Mouse (Mus musculus): ENCODE measurements at regions not wholly inside any gene's neighbourhood (a gene's known extent, or its start where the extent isn't known, plus 50 kb on each side); places are given as distances from the start of the nearest gene placed in this dataset.

- H3K4me1 ChIP-seq (replicated peaks; ENCODE audit: control insufficient read depth, insufficient read depth, low read length), result peaks cover 7% of the 10 kb centered on the region
These were observed 71.8 kb upstream of the Mrps10 start for GRCm38 (mm10) chr17:47296709-47297450.

DNA sequence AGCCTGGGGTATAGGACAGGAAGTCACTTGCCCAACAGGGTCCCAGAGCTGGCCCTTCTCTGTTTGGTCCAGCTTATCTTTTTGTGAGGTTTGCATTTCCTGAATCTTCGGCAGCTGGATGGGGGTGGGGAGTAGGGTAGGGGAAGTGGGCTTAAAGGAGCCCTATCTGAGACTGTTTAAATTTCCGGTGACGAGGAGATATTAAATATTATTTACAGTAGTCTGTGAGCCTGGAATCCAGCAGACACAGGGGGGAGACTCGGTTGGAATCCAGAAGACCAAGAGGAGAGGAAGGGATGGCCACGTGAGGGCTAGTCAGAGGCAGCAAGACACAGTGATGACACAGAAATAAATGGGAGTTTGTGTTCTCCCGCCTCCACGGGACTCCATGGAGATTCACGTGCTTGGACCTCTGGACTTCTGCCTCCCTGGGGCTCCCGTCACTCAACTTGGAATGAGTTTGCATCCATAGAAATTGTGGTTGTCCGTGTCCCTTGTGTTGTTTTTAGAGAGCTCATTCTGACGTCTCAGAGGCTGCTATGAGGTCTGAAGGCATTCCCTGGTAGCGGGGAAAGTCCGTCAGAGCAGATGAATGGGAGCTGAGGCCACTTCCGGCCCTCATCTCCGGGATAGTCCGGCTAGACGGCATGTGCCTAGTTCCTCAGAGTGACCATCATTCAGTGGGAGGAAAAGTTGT lies 73.2 kb upstream of the Mrps10 start:
- 76% methylated on average over 17 of the region's 17 CpGs for WGBS
- Histone ChIP-seq H3K9me3 (ENCODE audit: control insufficient read depth, low read length) (no peaks in the 10 kb centered on the region), H3K27me3 (ENCODE audit: control insufficient read depth, insufficient read depth, low read length) (no peaks in the 10 kb centered on the region), H3K4me2 (ENCODE audit: low read depth, low read length, severe bottlenecking) (no peak overlapping the region), H3K4me1 (replicated peaks; ENCODE audit: control insufficient read depth, insufficient read depth, low read length) (peaks cover 5% of the 10 kb centered on the region), H3K36me3 (ENCODE audit: control insufficient read depth, insufficient read depth, low read length) (no peaks in the 10 kb centered on the region), H3K4me3 (ENCODE audit: low read depth, low read length) (no peak overlapping the region), H3K27ac (ENCODE audit: low read depth, low read length) (no peak overlapping the region), H3K9ac (ENCODE audit: low read length) (no peak overlapping the region)
- DNase-seq (ENCODE audit: low spot score) (no peak), ATAC-seq (replicated peaks; ENCODE audit: low FRiP score) (no peak)

More at GRCm38 (mm10) chr17:47296709-47297450, 71.8 kb upstream of the Mrps10 start:
- H3K9ac ChIP-seq (ENCODE audit: low read length), result no peak overlapping the region
- no peak overlapping the region for H3K27ac ChIP-seq (ENCODE audit: low read depth, low read length)
- 91% methylated on average over 9 of the region's 9 CpGs for WGBS
- DNase-seq (ENCODE audit: low spot score), result no peak
- no peaks in the 10 kb centered on the region for H3K9me3 ChIP-seq (ENCODE audit: control insufficient read depth, low read length)
- H3K4me2 ChIP-seq (ENCODE audit: low read depth, low read length, severe bottlenecking), result no peak overlapping the region
- H3K4me3 ChIP-seq (ENCODE audit: low read depth, low read length), result no peak overlapping the region
- no peaks in the 10 kb centered on the region for H3K36me3 ChIP-seq (ENCODE audit: control insufficient read depth, insufficient read depth, low read length)
- H3K27me3 ChIP-seq (ENCODE audit: control insufficient read depth, insufficient read depth, low read length), result no peaks in the 10 kb centered on the region
- no peak for ATAC-seq (replicated peaks; ENCODE audit: low FRiP score)

DNA sequence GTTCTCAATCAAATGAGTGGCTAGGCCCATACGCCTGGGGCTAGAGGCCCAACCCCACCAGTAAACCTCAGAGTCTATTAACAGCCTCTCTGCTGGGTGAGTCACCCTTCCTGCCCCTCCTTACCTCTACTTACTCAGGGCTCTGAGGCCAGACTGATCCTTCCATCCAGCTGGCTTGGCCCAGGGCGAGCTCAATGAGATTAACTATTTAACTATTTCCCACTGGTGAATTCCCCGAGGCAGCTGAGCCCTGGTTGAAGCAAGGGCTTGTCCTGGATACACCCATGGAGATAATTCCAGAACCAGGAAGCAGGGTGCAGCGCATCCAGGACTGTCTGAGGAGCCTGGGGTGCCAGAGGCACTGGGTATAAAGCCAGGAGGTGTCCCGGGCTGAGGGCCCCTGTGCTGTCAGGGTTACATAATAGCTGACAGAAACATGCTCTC lies 74.6 kb upstream of the Mrps10 start:
- WGBS, result 40% methylated on average over 5 of the region's 5 CpGs
- Histone ChIP-seq H3K4me1 (replicated peaks; ENCODE audit: control insufficient read depth, insufficient read depth, low read length) (peaks cover 5% of the 10 kb centered on the region), H3K27ac (ENCODE audit: low read depth, low read length) (no peak overlapping the region), H3K36me3 (ENCODE audit: control insufficient read depth, insufficient read depth, low read length) (no peaks in the 10 kb centered on the region), H3K9me3 (ENCODE audit: control insufficient read depth, low read length) (no peaks in the 10 kb centered on the region), H3K4me2 (ENCODE audit: low read depth, low read length, severe bottlenecking) (no peak overlapping the region), H3K4me3 (ENCODE audit: low read depth, low read length) (no peak overlapping the region), H3K9ac (ENCODE audit: low read length) (no peak overlapping the region), H3K27me3 (ENCODE audit: control insufficient read depth, insufficient read depth, low read length) (no peaks in the 10 kb centered on the region)
- peak; percentile 60; the same call in 1 of the 2 replicates for ATAC-seq (replicated peaks; ENCODE audit: low FRiP score)
- no peak for DNase-seq (ENCODE audit: low spot score)

DNA sequence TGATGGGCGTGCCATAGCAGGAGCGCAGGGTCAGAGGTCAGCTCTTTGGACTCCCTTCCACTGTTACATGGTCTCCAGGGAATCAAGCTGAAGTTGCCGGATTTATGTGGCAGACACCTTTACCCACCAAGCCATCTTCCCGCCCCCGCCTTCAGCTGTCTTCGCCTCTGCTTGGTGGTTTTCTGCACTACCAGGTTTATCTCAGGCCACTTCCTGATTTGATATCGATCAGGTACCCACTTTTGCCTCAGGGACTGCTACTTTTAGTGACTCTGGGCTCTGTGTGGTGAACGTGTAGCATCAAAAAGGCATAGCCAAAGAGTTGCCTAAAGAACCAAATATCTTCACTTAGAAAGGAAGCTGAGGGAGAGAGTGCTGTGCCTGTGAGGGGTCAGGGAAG lies 75.5 kb upstream of the Mrps10 start:
- no peaks in the 10 kb centered on the region for H3K9me3 ChIP-seq (ENCODE audit: control insufficient read depth, low read length)
- peaks cover 5% of the 10 kb centered on the region for H3K4me1 ChIP-seq (replicated peaks; ENCODE audit: control insufficient read depth, insufficient read depth, low read length)
- DNase-seq (ENCODE audit: low spot score) (no peak), ATAC-seq (replicated peaks; ENCODE audit: low FRiP score) (no peak)
- H3K36me3 ChIP-seq (ENCODE audit: control insufficient read depth, insufficient read depth, low read length), result no peaks in the 10 kb centered on the region
- no peak overlapping the region for H3K9ac ChIP-seq (ENCODE audit: low read length)
- WGBS, result 91% methylated on average over 8 of the region's 8 CpGs
- no peak overlapping the region for H3K4me2 ChIP-seq (ENCODE audit: low read depth, low read length, severe bottlenecking)
- H3K4me3 ChIP-seq (ENCODE audit: low read depth, low read length), result no peak overlapping the region
- H3K27me3 ChIP-seq (ENCODE audit: control insufficient read depth, insufficient read depth, low read length), result no peaks in the 10 kb centered on the region
- H3K27ac ChIP-seq (ENCODE audit: low read depth, low read length), result no peak overlapping the region

GRCm38 (mm10) chr17:47291558-47291957 lies 77.1 kb upstream of the Mrps10 start:
- DNase-seq (ENCODE audit: low spot score) (no peak), ATAC-seq (replicated peaks; ENCODE audit: low FRiP score) (no peak)
- no peak overlapping the region for H3K9ac ChIP-seq (ENCODE audit: low read length)
- H3K9me3 ChIP-seq (ENCODE audit: control insufficient read depth, low read length), result no peaks in the 10 kb centered on the region
- no peak overlapping the region for H3K4me3 ChIP-seq (ENCODE audit: low read depth, low read length)
- WGBS, result 100% methylated on average over 1 of the region's 1 CpGs
- H3K4me2 ChIP-seq (ENCODE audit: low read depth, low read length, severe bottlenecking), result no peak overlapping the region
- peaks cover 5% of the 10 kb centered on the region for H3K4me1 ChIP-seq (replicated peaks; ENCODE audit: control insufficient read depth, insufficient read depth, low read length)
- H3K27ac ChIP-seq (ENCODE audit: low read depth, low read length), result no peak overlapping the region
- no peaks in the 10 kb centered on the region for H3K27me3 ChIP-seq (ENCODE audit: control insufficient read depth, insufficient read depth, low read length)
- H3K36me3 ChIP-seq (ENCODE audit: control insufficient read depth, insufficient read depth, low read length), result no peaks in the 10 kb centered on the region

- Histone ChIP-seq H3K9me3 (ENCODE audit: control insufficient read depth, low read length) (no peaks in the 10 kb centered on the region), H3K36me3 (ENCODE audit: control insufficient read depth, insufficient read depth, low read length) (no peaks in the 10 kb centered on the region), H3K4me2 (ENCODE audit: low read depth, low read length, severe bottlenecking) (no peak overlapping the region), H3K4me3 (ENCODE audit: low read depth, low read length) (no peak overlapping the region), H3K4me1 (replicated peaks; ENCODE audit: control insufficient read depth, insufficient read depth, low read length) (no peaks in the 10 kb centered on the region), H3K9ac (ENCODE audit: low read length) (no peak overlapping the region), H3K27me3 (ENCODE audit: control insufficient read depth, insufficient read depth, low read length) (no peaks in the 10 kb centered on the region), H3K27ac (ENCODE audit: low read depth, low read length) (no peak overlapping the region)
- no peak for DNase-seq (ENCODE audit: low spot score)
- WGBS, result 89% methylated on average over 10 of the region's 10 CpGs
- ATAC-seq (replicated peaks; ENCODE audit: low FRiP score), result no peak
These were observed 83.1 kb upstream of the Mrps10 start for GRCm38 (mm10) chr17:47285616-47286015.

- no peaks in the 10 kb centered on the region for H3K27me3 ChIP-seq (ENCODE audit: control insufficient read depth, insufficient read depth, low read length)
- ATAC-seq (replicated peaks; ENCODE audit: low FRiP score), result no peak
- 85% methylated on average over 11 of the region's 11 CpGs for WGBS
- H3K4me3 ChIP-seq (ENCODE audit: low read depth, low read length), result no peak overlapping the region
- H3K36me3 ChIP-seq (ENCODE audit: control insufficient read depth, insufficient read depth, low read length), result no peaks in the 10 kb centered on the region
- H3K4me2 ChIP-seq (ENCODE audit: low read depth, low read length, severe bottlenecking), result no peak overlapping the region
- H3K9me3 ChIP-seq (ENCODE audit: control insufficient read depth, low read length), result no peaks in the 10 kb centered on the region
- no peak overlapping the region for H3K9ac ChIP-seq (ENCODE audit: low read length)
- DNase-seq (ENCODE audit: low spot score), result no peak
- no peak overlapping the region for H3K27ac ChIP-seq (ENCODE audit: low read depth, low read length)
- no peaks in the 10 kb centered on the region for H3K4me1 ChIP-seq (replicated peaks; ENCODE audit: control insufficient read depth, insufficient read depth, low read length)
These were observed 84.5 kb upstream of the Mrps10 start for GRCm38 (mm10) chr17:47284236-47284635.

DNA sequence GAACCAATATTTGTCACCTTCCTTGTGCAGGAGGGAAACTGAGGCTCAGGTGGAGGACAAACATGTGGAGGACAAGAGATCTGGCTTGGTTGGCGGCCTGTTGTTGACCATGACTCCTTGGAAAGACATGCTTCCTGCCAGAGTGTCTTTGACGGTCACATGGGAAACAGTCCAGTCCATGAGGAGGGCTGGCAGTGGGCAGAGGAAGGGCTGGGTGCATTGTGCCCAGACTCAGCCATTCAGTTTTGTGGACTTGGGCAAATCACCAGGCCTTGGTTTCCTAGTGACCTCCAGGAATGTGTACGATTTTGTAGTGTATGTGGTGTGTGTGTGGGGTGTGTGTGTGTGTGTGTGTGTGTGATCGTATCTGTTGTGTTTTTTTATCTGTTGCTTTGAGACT lies 85.5 kb upstream of the Mrps10 start:
- Histone ChIP-seq H3K27me3 (ENCODE audit: control insufficient read depth, insufficient read depth, low read length) (no peaks in the 10 kb centered on the region), H3K9ac (ENCODE audit: low read length) (no peak overlapping the region), H3K4me1 (replicated peaks; ENCODE audit: control insufficient read depth, insufficient read depth, low read length) (no peaks in the 10 kb centered on the region), H3K4me3 (ENCODE audit: low read depth, low read length) (no peak overlapping the region), H3K36me3 (ENCODE audit: control insufficient read depth, insufficient read depth, low read length) (no peaks in the 10 kb centered on the region), H3K4me2 (ENCODE audit: low read depth, low read length, severe bottlenecking) (no peak overlapping the region), H3K9me3 (ENCODE audit: control insufficient read depth, low read length) (no peaks in the 10 kb centered on the region), H3K27ac (ENCODE audit: low read depth, low read length) (no peak overlapping the region)
- ATAC-seq (replicated peaks; ENCODE audit: low FRiP score) (no peak), DNase-seq (ENCODE audit: low spot score) (no peak)
- WGBS, result 94% methylated on average over 4 of the region's 4 CpGs

DNA sequence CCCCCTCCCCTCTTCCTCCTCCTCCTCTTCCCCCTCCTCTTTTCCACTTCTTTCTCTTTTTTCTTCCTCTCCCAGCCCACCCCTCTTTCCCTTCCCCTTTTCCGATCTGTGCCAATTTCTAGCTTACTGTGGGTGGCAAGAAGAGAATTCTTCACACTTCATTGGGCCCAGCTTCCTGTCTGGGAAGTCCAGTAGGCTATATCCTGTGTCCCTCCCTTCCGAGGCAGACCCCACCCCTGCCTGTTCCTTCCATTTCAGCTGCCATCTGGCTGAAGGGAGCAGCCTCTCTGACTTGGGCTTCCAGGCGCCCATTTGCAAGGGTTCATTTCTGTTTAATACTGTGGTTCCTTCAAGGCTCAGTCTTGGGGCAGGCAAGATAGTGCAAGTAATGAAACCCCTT lies 86.2 kb upstream of the Mrps10 start:
- WGBS, result 59% methylated on average over 3 of the region's 3 CpGs
- no peak overlapping the region for H3K4me3 ChIP-seq (ENCODE audit: low read depth, low read length)
- H3K27ac ChIP-seq (ENCODE audit: low read depth, low read length), result no peak overlapping the region
- no peak overlapping the region for H3K4me2 ChIP-seq (ENCODE audit: low read depth, low read length, severe bottlenecking)
- no peak for ATAC-seq (replicated peaks; ENCODE audit: low FRiP score)
- no peaks in the 10 kb centered on the region for H3K9me3 ChIP-seq (ENCODE audit: control insufficient read depth, low read length)
- no peak for DNase-seq (ENCODE audit: low spot score)
- no peaks in the 10 kb centered on the region for H3K36me3 ChIP-seq (ENCODE audit: control insufficient read depth, insufficient read depth, low read length)
- no peaks in the 10 kb centered on the region for H3K27me3 ChIP-seq (ENCODE audit: control insufficient read depth, insufficient read depth, low read length)
- H3K4me1 ChIP-seq (replicated peaks; ENCODE audit: control insufficient read depth, insufficient read depth, low read length), result no peaks in the 10 kb centered on the region
- H3K9ac ChIP-seq (ENCODE audit: low read length), result no peak overlapping the region

Data from forebrain, embryonic 11.5 days (tissue).